Mouse (Mus musculus) thymus, adult 2 months (tissue): ENCODE measurements around the gene Mlph. TPM values are rescaled to one million over a fixed set of nuclear protein-coding genes. Genes with fewer than 3 reads are reported as not detected.

Experiments used
- DNase-seq: peaks from one replicate; pipeline ENCODE4 v3.0.0; 2021
- H3K27ac ChIP-seq: fragments of 200-500 bp; 2 replicates; pipeline ENCODE4 v1.5.1; 2012; ENCODE audit warnings: low read length, control low read depth; ENCODE audit not compliant: control insufficient read depth, insufficient read depth
- H3K27me3 ChIP-seq: fragments of 200-500 bp; 2 replicates; pipeline ENCODE4 v1.6.1; 2012; ENCODE audit warnings: mild to moderate bottlenecking, low read length, moderate library complexity, mixed read lengths; ENCODE audit not compliant: control insufficient read depth, insufficient read depth
- H3K36me3 ChIP-seq: fragments of 200-500 bp; 2 replicates; pipeline ENCODE4 v1.6.1; 2012; ENCODE audit warnings: mild to moderate bottlenecking, low read length, moderate library complexity; ENCODE audit not compliant: control insufficient read depth, insufficient read depth
- H3K4me1 ChIP-seq: fragments of 200-500 bp; replicated peaks from 2 replicates; pipeline ENCODE4 v1.6.1; 2012; ENCODE audit warnings: low read length; ENCODE audit not compliant: control insufficient read depth, insufficient read depth
- H3K4me3 ChIP-seq: fragments of 200-500 bp; 2 replicates; pipeline ENCODE4 v1.5.1; 2012; ENCODE audit warnings: mild to moderate bottlenecking, low read length, control low read depth, moderate library complexity; ENCODE audit not compliant: control insufficient read depth, insufficient read depth
- CTCF ChIP-seq: fragments of 200-500 bp; IDR thresholded peaks from 2 replicates; pipeline ENCODE4 v1.5.1; 2012; ENCODE audit warnings: mild to moderate bottlenecking, control low read depth, low read length, moderate library complexity, borderline replicate concordance; ENCODE audit not compliant: control insufficient read depth, poor library complexity, insufficient read depth; ENCODE audit errors: extremely low read depth
- POLR2A ChIP-seq: fragments of 200-500 bp; IDR thresholded peaks from 2 replicates; pipeline ENCODE4 v1.6.1; 2012; ENCODE audit warnings: mild to moderate bottlenecking, low read length, control low read depth, moderate library complexity; ENCODE audit not compliant: control insufficient read depth, poor library complexity, insufficient read depth; ENCODE audit errors: extremely low read depth
- WGBS: fragments of 180-500 bp; shearing (Covaris S2); methylation state at CpG from one replicate; pipeline ENCODE4 v1.1.7; 2018; 5-methylcytosine and 5-hydroxymethylcytosine counted together
- polyA plus RNA-seq: library from polyadenylated mRNA; depleted of rRNA; stranded (reverse); fragments of >200 nt; gene quantifications from 2 replicates; pipeline ENCODE4 v1.2.3, GENCODE M21; 2012

The Mlph gene
- polyA plus RNA-seq, 1 experiment = 2.0 TPM

- H3K27me3 ChIP-seq = no peaks in the 10 kb centered on the region
- WGBS = 35% methylated on average over 9 of the region's 9 CpGs
- DNase-seq = peak; percentile 89
- H3K4me3 ChIP-seq = no peak overlapping the region
- TF ChIP-seq POLR2A = no peak
- peak; percentile 90 for TF ChIP-seq CTCF
- H3K27ac ChIP-seq = no peak overlapping the region
- H3K36me3 ChIP-seq = no peaks in the 10 kb centered on the region
- no peaks in the 10 kb centered on the region for H3K4me1 ChIP-seq
Measured at GRCm38 (mm10) chr1:90972911-90973573, 58.2 kb downstream of the Mlph start.

GRCm38 (mm10) chr1:90973574-90973911, 58.7 kb downstream of the Mlph start:
- Histone ChIP-seq H3K27me3 (no peaks in the 10 kb centered on the region), H3K4me1 (no peaks in the 10 kb centered on the region), H3K27ac (no peak overlapping the region), H3K4me3 (no peak overlapping the region), H3K36me3 (no peaks in the 10 kb centered on the region)
- DNase-seq = no peak
- 90% methylated on average over 2 of the region's 2 CpGs for WGBS
- TF ChIP-seq CTCF (no peak), POLR2A (no peak)

- 39% methylated on average over 12 of the region's 12 CpGs for WGBS
- H3K36me3 ChIP-seq = no peaks in the 10 kb centered on the region
- H3K4me1 ChIP-seq = no peaks in the 10 kb centered on the region
- H3K27ac ChIP-seq = no peak overlapping the region
- no peak for TF ChIP-seq CTCF
- TF ChIP-seq POLR2A = no peak
- no peak overlapping the region for H3K4me3 ChIP-seq
- no peaks in the 10 kb centered on the region for H3K27me3 ChIP-seq
- DNase-seq = no peak
Measured at GRCm38 (mm10) chr1:90974906-90975649, 60.2 kb downstream of the Mlph start.

GRCm38 (mm10) chr1:90975960-90976359, 61.1 kb downstream of the Mlph start:
- H3K4me1 ChIP-seq = no peaks in the 10 kb centered on the region
- no peaks in the 10 kb centered on the region for H3K36me3 ChIP-seq
- WGBS = 96% methylated on average over 4 of the region's 4 CpGs

GRCm38 (mm10) chr1:90980638-90981330, 65.9 kb downstream of the Mlph start:
- Histone ChIP-seq H3K27me3 (no peaks in the 10 kb centered on the region), H3K27ac (no peak overlapping the region), H3K36me3 (no peaks in the 10 kb centered on the region), H3K4me3 (no peak overlapping the region), H3K4me1 (no peaks in the 10 kb centered on the region)
- 87% methylated on average over 10 of the region's 10 CpGs for WGBS
- no peak for TF ChIP-seq POLR2A
- no peak for DNase-seq

More at GRCm38 (mm10) chr1:90975960-90976359, 61.1 kb downstream of the Mlph start:
- no peak overlapping the region for H3K27ac ChIP-seq
- TF ChIP-seq POLR2A (no peak), CTCF (no peak)
- H3K4me3 ChIP-seq = no peak overlapping the region
- H3K27me3 ChIP-seq = no peaks in the 10 kb centered on the region
- DNase-seq = no peak

GRCm38 (mm10) chr1:90981346-90981745, 66.5 kb downstream of the Mlph start:
- no peaks in the 10 kb centered on the region for H3K27me3 ChIP-seq
- no peaks in the 10 kb centered on the region for H3K36me3 ChIP-seq
- no peak for DNase-seq
- no peaks in the 10 kb centered on the region for H3K4me1 ChIP-seq
- no peak for TF ChIP-seq CTCF
- no peak for TF ChIP-seq POLR2A
- WGBS = 84% methylated on average over 3 of the region's 3 CpGs
- no peak overlapping the region for H3K4me3 ChIP-seq
- H3K27ac ChIP-seq = no peak overlapping the region

- peaks cover 13% of the 10 kb centered on the region for H3K27me3 ChIP-seq
- WGBS = 100% methylated on average over 1 of the region's 1 CpGs
Measured at GRCm38 (mm10) chr1:90995916-90996315, 81.0 kb downstream of the Mlph start.

More at GRCm38 (mm10) chr1:90995916-90996315, 81.0 kb downstream of the Mlph start:
- no peak for DNase-seq
- no peaks in the 10 kb centered on the region for H3K36me3 ChIP-seq
- H3K4me1 ChIP-seq = no peaks in the 10 kb centered on the region
- no peak overlapping the region for H3K27ac ChIP-seq
- TF ChIP-seq POLR2A (no peak), CTCF (no peak)
- no peak overlapping the region for H3K4me3 ChIP-seq
